Mouse (Mus musculus): ENCODE results near the gene C2cd6.

DNA sequence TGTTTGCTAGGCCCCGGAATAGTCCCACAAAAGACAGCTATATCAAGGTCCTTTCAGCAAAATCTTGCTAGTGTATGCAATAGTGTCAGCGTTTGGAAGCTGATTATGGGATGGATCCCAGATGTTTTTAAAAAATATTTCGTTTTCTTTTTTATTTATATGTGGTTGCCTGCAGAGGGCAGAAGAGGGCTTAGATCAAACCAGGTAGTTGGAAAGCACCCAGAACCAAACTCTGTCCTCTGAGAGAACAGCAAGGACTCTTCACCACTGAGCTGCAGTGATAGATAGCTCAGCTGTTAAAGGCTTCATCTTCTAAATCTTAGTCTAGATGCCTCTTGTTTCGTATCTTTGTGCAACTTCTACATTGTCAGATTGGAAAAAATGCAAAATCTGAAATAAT, 85.5 kb downstream of the C2cd6 start:
- TF ChIP-seq GATA1 (IDR thresholded peaks at IDR 0.05; ENCODE audit: low read length) (no peak), TAL1 (IDR thresholded peaks at IDR 0.05; ENCODE audit: low read length) (no peak)
